Comparison of ENCODE assay signal across 8 mouse cellular contexts in genomic region chr17:46453970-46454411, GRCm38 (mm10). TPM values are rescaled to one million over a fixed set of nuclear protein-coding genes. Genes with fewer than 3 reads are reported as not detected.
DNase-seq lines count a peak whose midpoint lies in the region; ATAC-seq and TF ChIP-seq lines count a peak whose summit lies in the region.
"Had no signal": no experiment of that assay in that cellular context is flagged by ENCODE, and none has a peak within 500 bp of the region (broad histone marks: within the 10 kb centered on the region; RNA-seq: fewer than 3 reads in every experiment).

No protein-coding gene starts in this region.

- H3K4me1 ChIP-seq in lung, embryonic 14.5 days (ENCODE audit: insufficient read depth): peaks cover 7% of the 10 kb centered on the region; the same call in 1 of the 2 replicates
- H3K4me1 ChIP-seq in forebrain, embryonic 15.5 days: peaks cover 27% of the 10 kb centered on the region
- H3K4me1 ChIP-seq in limb, embryonic 15.5 days: peaks cover 23% of the 10 kb centered on the region
- peaks cover 21% of the 10 kb centered on the region for H3K4me1 ChIP-seq in stomach, embryonic 14.5 days (ENCODE audit: control insufficient read depth, insufficient read depth, low read length)

- no peak overlapping the region for H3K27ac ChIP-seq in lung, embryonic 14.5 days (ENCODE audit: low read depth)
- no peak overlapping the region for H3K27ac ChIP-seq in forebrain, embryonic 15.5 days (replicated peaks)
- H3K27ac ChIP-seq in limb, embryonic 15.5 days: no peak overlapping the region
- no peak overlapping the region for H3K27ac ChIP-seq in stomach, embryonic 14.5 days (ENCODE audit: low read length)

- H3K4me3 ChIP-seq in lung, embryonic 14.5 days (ENCODE audit: low read depth, low read length): peak overlapping the region; percentile 43
- peak overlapping the region; percentile 36 for H3K4me3 ChIP-seq in forebrain, embryonic 15.5 days
- peak overlapping the region; percentile 44 for H3K4me3 ChIP-seq in limb, embryonic 15.5 days
- peak overlapping the region; percentile 33 for H3K4me3 ChIP-seq in stomach, embryonic 14.5 days (ENCODE audit: low read depth, low read length)

- H3K9me3 ChIP-seq in lung, embryonic 14.5 days (ENCODE audit: low read depth, low read length): no peaks in the 10 kb centered on the region
- no peaks in the 10 kb centered on the region for H3K9me3 ChIP-seq in forebrain, embryonic 15.5 days
- no peaks in the 10 kb centered on the region for H3K9me3 ChIP-seq in limb, embryonic 15.5 days
- no peaks in the 10 kb centered on the region for H3K9me3 ChIP-seq in stomach, embryonic 14.5 days (ENCODE audit: control insufficient read depth, low read depth, low read length)

- DNase-seq in lung, embryonic 14.5 days: peak; percentile 24
- no peak for DNase-seq in lung, postnatal 4 days
- no peak for DNase-seq in right cerebral cortex, postnatal 36 days (ENCODE audit: low spot score in 2 of 2)

- ATAC-seq in lung, embryonic 14.5 days (ENCODE audit: insufficient read depth): no peak
- ATAC-seq in forebrain, embryonic 15.5 days (replicated peaks): peak; percentile 40
- no peak for ATAC-seq in limb, embryonic 15.5 days (ENCODE audit: insufficient number of reproducible peaks, low FRiP score, low TSS enrichment, low read depth)
- no peak for ATAC-seq in stomach, embryonic 14.5 days (ENCODE audit: insufficient number of reproducible peaks, insufficient read depth, low FRiP score, low read depth)
- no peak for ATAC-seq in erythroblast, adult 5-6 weeks (replicated peaks; ENCODE audit: low FRiP score, poor library complexity, severe bottlenecking)

- H3K9ac ChIP-seq in lung, embryonic 14.5 days: no peak overlapping the region
- H3K9ac ChIP-seq in forebrain, embryonic 15.5 days (replicated peaks): peak overlapping the region; percentile 45
- H3K9ac ChIP-seq in limb, embryonic 15.5 days: no peak overlapping the region
- H3K9ac ChIP-seq in stomach, embryonic 14.5 days (replicated peaks; ENCODE audit: low read depth, low read length): no peak overlapping the region

- 3% methylated on average over 23 of the region's 26 CpGs for WGBS in lung, embryonic 14.5 days
- 3% methylated on average over 26 of the region's 26 CpGs for WGBS in forebrain, embryonic 15.5 days
- WGBS in limb, embryonic 15.5 days: 1% methylated on average over 25 of the region's 26 CpGs
- WGBS in stomach, embryonic 14.5 days: 1% methylated on average over 26 of the region's 26 CpGs

- no peaks in the 10 kb centered on the region for H3K36me3 ChIP-seq in lung, embryonic 14.5 days (ENCODE audit: insufficient read depth)
- 0 out of 2 replicates have a peak, but pooled peaks cover 2% of the 10 kb centered on the region for H3K36me3 ChIP-seq in forebrain, embryonic 15.5 days
- H3K36me3 ChIP-seq in limb, embryonic 15.5 days: no peaks in the 10 kb centered on the region
- H3K36me3 ChIP-seq in stomach, embryonic 14.5 days (ENCODE audit: control insufficient read depth, insufficient read depth, low read length): no peaks in the 10 kb centered on the region

- H3K27me3 ChIP-seq in lung, embryonic 14.5 days (ENCODE audit: insufficient read depth, low read length): peaks cover 61% of the 10 kb centered on the region
- no peaks in the 10 kb centered on the region for H3K27me3 ChIP-seq in forebrain, embryonic 15.5 days
- H3K27me3 ChIP-seq in limb, embryonic 15.5 days: peaks cover 71% of the 10 kb centered on the region
- peaks cover 16% of the 10 kb centered on the region; the same call in 1 of the 2 replicates for H3K27me3 ChIP-seq in stomach, embryonic 14.5 days (ENCODE audit: control insufficient read depth, insufficient read depth, low read length)

- TF ChIP-seq CTCF in lung, embryonic 14.5 days (IDR thresholded peaks at IDR 0.05; ENCODE audit: low read depth): peak; percentile 32; the same call in 1 of the 2 replicates

- H3K4me2 ChIP-seq in lung, embryonic 14.5 days: peak overlapping the region; percentile 82
- H3K4me2 ChIP-seq in forebrain, embryonic 15.5 days (replicated peaks): peak overlapping the region; percentile 68
- H3K4me2 ChIP-seq in limb, embryonic 15.5 days: peak overlapping the region; percentile 92
- peak overlapping the region; percentile 71 for H3K4me2 ChIP-seq in stomach, embryonic 14.5 days (replicated peaks; ENCODE audit: low read depth, low read length)

RNA-seq across cellular contexts. Expression of gene Slc22a7, which starts 15.7 kb away (rescaled TPM):
- polyA plus RNA-seq in lung, embryonic 14.5 days (2014; fragmentation: Nextera tagmentation; extraction: Ambion mirVana): not detected in 2 replicates
- polyA plus RNA-seq in forebrain, embryonic 15.5 days (2015; fragmentation: Nextera tagmentation; extraction: Ambion mirVana): 0.11 and 0.15 TPM in 2 replicates
- not detected in 2 replicates for polyA plus RNA-seq in limb, embryonic 15.5 days (2015; fragmentation: Nextera tagmentation; extraction: Ambion mirVana)
- polyA plus RNA-seq in stomach, embryonic 14.5 days (2014; fragmentation: Nextera tagmentation; extraction: Ambion mirVana): not detected in 2 replicates
- not detected in 2 replicates for total RNA-seq in erythroblast, adult 5-6 weeks (2015; ENCODE audit: low replicate concordance)
- not detected in 2 replicates for total RNA-seq in erythroblast, adult 5-6 weeks (2017; ENCODE audit: low replicate concordance)
- polyA plus RNA-seq: small intestine, adult 2 months had no signal

RNA-seq across cellular contexts. Expression of gene Crip3, which starts 25.3 kb away (rescaled TPM):
- 0.41 TPM in 1 of 2 replicates, not detected in the other for polyA plus RNA-seq in lung, embryonic 14.5 days (2014; fragmentation: Nextera tagmentation; extraction: Ambion mirVana)
- polyA plus RNA-seq in forebrain, embryonic 15.5 days (2015; fragmentation: Nextera tagmentation; extraction: Ambion mirVana): 1.1 and 1.2 TPM in 2 replicates
- 1.8 and 2.0 TPM in 2 replicates for polyA plus RNA-seq in limb, embryonic 15.5 days (2015; fragmentation: Nextera tagmentation; extraction: Ambion mirVana)
- 1.3 and 1.7 TPM in 2 replicates for polyA plus RNA-seq in stomach, embryonic 14.5 days (2014; fragmentation: Nextera tagmentation; extraction: Ambion mirVana)
- total RNA-seq in erythroblast, adult 5-6 weeks (2015; ENCODE audit: low replicate concordance): not detected in 2 replicates
- not detected in 2 replicates for total RNA-seq in erythroblast, adult 5-6 weeks (2017; ENCODE audit: low replicate concordance)
- polyA plus RNA-seq: small intestine, adult 2 months had no signal

RNA-seq across cellular contexts. Expression of gene Ttbk1, which starts 33.5 kb away (rescaled TPM):
- 0.05 and 0.11 TPM in 2 replicates for polyA plus RNA-seq in lung, embryonic 14.5 days (2014; fragmentation: Nextera tagmentation; extraction: Ambion mirVana)
- 6.5 and 7.5 TPM in 2 replicates for polyA plus RNA-seq in forebrain, embryonic 15.5 days (2015; fragmentation: Nextera tagmentation; extraction: Ambion mirVana)
- 0.02 and 0.06 TPM in 2 replicates for polyA plus RNA-seq in limb, embryonic 15.5 days (2015; fragmentation: Nextera tagmentation; extraction: Ambion mirVana)
- polyA plus RNA-seq in stomach, embryonic 14.5 days (2014; fragmentation: Nextera tagmentation; extraction: Ambion mirVana): 0.25 and 0.27 TPM in 2 replicates
- total RNA-seq in erythroblast, adult 5-6 weeks (2015; ENCODE audit: low replicate concordance): not detected in 2 replicates
- total RNA-seq in erythroblast, adult 5-6 weeks (2017; ENCODE audit: low replicate concordance): not detected in 2 replicates

RNA-seq across cellular contexts. Expression of gene Dnph1, which starts 42.5 kb away (rescaled TPM):
- polyA plus RNA-seq in lung, embryonic 14.5 days (2014; fragmentation: Nextera tagmentation; extraction: Ambion mirVana): 50.3 and 60.8 TPM in 2 replicates
- 32.1 and 33.3 TPM in 2 replicates for polyA plus RNA-seq in forebrain, embryonic 15.5 days (2015; fragmentation: Nextera tagmentation; extraction: Ambion mirVana)
- polyA plus RNA-seq in limb, embryonic 15.5 days (2015; fragmentation: Nextera tagmentation; extraction: Ambion mirVana): 29.3 and 33.8 TPM in 2 replicates
- polyA plus RNA-seq in stomach, embryonic 14.5 days (2014; fragmentation: Nextera tagmentation; extraction: Ambion mirVana): 56.3 and 65.5 TPM in 2 replicates
- 2.7 and 3.3 TPM in 2 replicates for total RNA-seq in erythroblast, adult 5-6 weeks (2015; ENCODE audit: low replicate concordance)
- total RNA-seq in erythroblast, adult 5-6 weeks (2017; ENCODE audit: low replicate concordance): 1.5 and 4.0 TPM in 2 replicates
